Mouse (Mus musculus) liver, embryonic 14.5 days (tissue): ENCODE data around the gene Wdr46.

Experiments
- CTCF ChIP-seq: IDR thresholded peaks from 2 replicates; pipeline ENCODE4 v1.5.1; 2016; ENCODE audit warnings: antibody characterized with exemption, low read depth, control low read depth
- EP300 ChIP-seq: IDR thresholded peaks from 2 replicates; pipeline ENCODE4 v1.6.1; 2016; ENCODE audit warnings: antibody characterized with exemption, low read depth

DNA sequence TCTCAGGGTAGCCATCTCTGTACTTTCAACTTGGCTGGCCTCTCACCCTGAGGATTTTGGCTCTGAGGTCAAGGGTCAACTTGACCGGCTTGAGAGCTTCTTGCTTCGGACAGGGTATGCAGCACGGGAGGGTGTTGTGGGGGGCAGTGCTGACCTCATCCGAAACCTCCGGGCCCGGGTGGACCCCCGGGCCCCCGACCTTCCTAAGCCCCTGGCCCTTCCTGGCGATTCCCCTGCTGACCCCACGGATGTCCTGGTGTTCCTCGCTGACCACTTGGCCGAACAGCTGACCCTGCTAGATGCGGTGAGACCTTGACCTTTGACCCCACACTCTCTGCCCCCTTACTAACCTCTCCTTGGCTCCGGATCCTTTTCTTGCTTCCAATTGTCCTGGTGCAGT, 8.0 kb upstream of the Wdr46 start:
- TF ChIP-seq CTCF (no peak), EP300 (no peak)
